Mouse (Mus musculus) ES-E14 (cell line): Measurements from ENCODE around the gene Borcs7. TPM values are rescaled to one million over a fixed set of nuclear protein-coding genes. Genes with fewer than 3 reads are reported as not detected.
"Not testable (repeated sequence)": the region's sequence is repeated elsewhere in the genome, so short reads cannot be mapped to it uniquely, and the experiment has no call there.

Source experiments
- DNase-seq: peaks from one replicate; pipeline ENCODE4 v3.0.0-alpha.2; 2013; ENCODE audit warnings: low read depth, low spot score
- H3K27ac ChIP-seq: 2 replicates; pipeline ENCODE4 v1.5.1; 2012; ENCODE audit warnings: low read depth, mild to moderate bottlenecking, low read length, moderate library complexity, mixed read lengths; ENCODE audit not compliant: poor library complexity, insufficient read depth, severe bottlenecking
- H3K36me3 ChIP-seq: 2 replicates; pipeline ENCODE4 v1.6.1; 2012; ENCODE audit warnings: mild to moderate bottlenecking, low read length, moderate library complexity, mixed read lengths; ENCODE audit not compliant: control insufficient read depth, poor library complexity, insufficient read depth, severe bottlenecking
- H3K4me1 ChIP-seq, 2 experiments: fragments of 150-350 bp in 1 of 2; sonication (generic) in 1 of 2; 2 replicates each; pipeline ENCODE4 v1.6.1; 2012; ENCODE audit warnings: low read length in 2 of 2, mild to moderate bottlenecking in 1 of 2, mixed read lengths in 1 of 2; ENCODE audit not compliant: control insufficient read depth in 2 of 2, insufficient read depth in 2 of 2, poor library complexity in 1 of 2
- H3K4me3 ChIP-seq, 2 experiments: fragments of 150-350 bp in 1 of 2; sonication (generic) in 1 of 2; 2 replicates each; pipeline ENCODE4 v1.5.1; 2012; ENCODE audit warnings: low read length in 2 of 2, low read depth in 1 of 2, mild to moderate bottlenecking in 1 of 2, mixed read lengths in 1 of 2; ENCODE audit not compliant: insufficient read depth in 1 of 2, poor library complexity in 1 of 2, severe bottlenecking in 1 of 2
- H3K9ac ChIP-seq: 2 replicates; pipeline ENCODE4 v1.6.1; 2012; ENCODE audit warnings: low read depth, mild to moderate bottlenecking, low read length, mixed read lengths; ENCODE audit not compliant: poor library complexity, insufficient read depth, severe bottlenecking
- H3K9me3 ChIP-seq: fragments of 150-350 bp; sonication (generic); 2 replicates; pipeline ENCODE4 v1.6.1; 2012; ENCODE audit warnings: low read depth, mild to moderate bottlenecking, low read length; ENCODE audit not compliant: control insufficient read depth, insufficient read depth
- CHD2 ChIP-seq: IDR thresholded peaks from 2 replicates; pipeline ENCODE4 v1.6.1; 2014; ENCODE audit warnings: mild to moderate bottlenecking, low read depth, low read length, inconsistent platforms
- HCFC1 ChIP-seq: IDR thresholded peaks from 2 replicates; pipeline ENCODE4 v1.6.1; 2012; ENCODE audit warnings: low read length, inconsistent platforms, borderline replicate concordance; ENCODE audit not compliant: insufficient read depth
- MAFK ChIP-seq: IDR thresholded peaks from 2 replicates; pipeline ENCODE4 v1.6.1; 2014; ENCODE audit warnings: mild to moderate bottlenecking, low read depth, low read length, inconsistent platforms; ENCODE audit not compliant: insufficient read depth
- ZC3H11A ChIP-seq: IDR thresholded peaks from 2 replicates; pipeline ENCODE4 v1.6.1; 2012; ENCODE audit warnings: low read depth, mild to moderate bottlenecking, inconsistent platforms, low read length, borderline replicate concordance
- ZNF384 ChIP-seq: IDR thresholded peaks from 2 replicates; pipeline ENCODE4 v1.6.1; 2012; ENCODE audit warnings: low read depth, low read length, inconsistent platforms
- in situ Hi-C, 2 experiments: fragments of 600-800 bp; cut with MboI; formaldehyde crosslinking; loops; one replicate each; pipeline ENCODE4 v1.15.1; 2025; ENCODE audit warnings: low sequenced_read_pairs in 2 of 2, inconsistent platforms in 1 of 2; ENCODE audit not compliant: unreplicated experiment in 2 of 2
- total RNA-seq: library from RNA; depleted of rRNA; stranded (reverse); fragments of 300-350 nt; gene quantifications from 2 replicates; pipeline ENCODE4 v1.2.3, GENCODE M21; 2012

Gene Borcs7
- total RNA-seq, 1 experiment, result 2.1 TPM

GRCm38 (mm10) chr19:46727945-46728540 is 38.3 kb downstream of the Borcs7 start:
- H3K9ac ChIP-seq, result no peak overlapping the region
- no peaks in the 10 kb centered on the region for H3K9me3 ChIP-seq
- no peak overlapping the region for H3K4me3 ChIP-seq
- in situ Hi-C loops, result no loop called here
- no peaks in the 10 kb centered on the region for H3K4me1 ChIP-seq
- H3K27ac ChIP-seq, result no peak overlapping the region
- no peak for DNase-seq
- 0 out of 2 replicates have a peak, but pooled peaks cover 2% of the 10 kb centered on the region for H3K36me3 ChIP-seq
- TF ChIP-seq CHD2 (no peak), HCFC1 (no peak), MAFK (no peak), ZNF384 (no peak), ZC3H11A (no peak)

- 0 out of 2 replicates have a peak, but pooled peaks cover 2% of the 10 kb centered on the region for H3K36me3 ChIP-seq
- in situ Hi-C loops, result no loop called here
Observed at GRCm38 (mm10) chr19:46728909-46729308, 39.2 kb downstream of the Borcs7 start.

GRCm38 (mm10) chr19:46731351-46731750 is 41.6 kb downstream of the Borcs7 start:
- in situ Hi-C loops, result loop anchor here in 1 of 2 experiments (5.0 kb wide), 1 partner anchor 54 kb away; no protein-coding TSS in a partner anchor
- no peak overlapping the region for H3K9ac ChIP-seq
- 0 out of 2 replicates have a peak, but pooled peaks cover 2% of the 10 kb centered on the region for H3K36me3 ChIP-seq
- no peak overlapping the region for H3K4me3 ChIP-seq
- TF ChIP-seq ZNF384 (no peak), ZC3H11A (no peak)
- no peak for DNase-seq
- H3K27ac ChIP-seq, result no peak overlapping the region
- no peaks in the 10 kb centered on the region for H3K4me1 ChIP-seq
- H3K9me3 ChIP-seq, result no peaks in the 10 kb centered on the region

More at GRCm38 (mm10) chr19:46728909-46729308, 39.2 kb downstream of the Borcs7 start:
- no peaks in the 10 kb centered on the region for H3K9me3 ChIP-seq
- H3K9ac ChIP-seq, result no peak overlapping the region
- no peaks in the 10 kb centered on the region for H3K4me1 ChIP-seq
- no peak for DNase-seq
- H3K27ac ChIP-seq, result no peak overlapping the region
- TF ChIP-seq CHD2 (no peak), ZC3H11A (no peak), HCFC1 (no peak), MAFK (no peak), ZNF384 (no peak)
- no peak overlapping the region for H3K4me3 ChIP-seq

- H3K36me3 ChIP-seq, H3K27ac ChIP-seq, H3K9ac ChIP-seq, H3K4me3 ChIP-seq, DNase-seq, H3K9me3 ChIP-seq, H3K4me1 ChIP-seq: not testable (repeated sequence)
- in situ Hi-C loops, result loop anchor here in 1 of 2 experiments (5.0 kb wide), 1 partner anchor 55 kb away; no protein-coding TSS in a partner anchor
Observed at GRCm38 (mm10) chr19:46732673-46733072, 43.0 kb downstream of the Borcs7 start.

GRCm38 (mm10) chr19:46733626-46734025 is 43.9 kb downstream of the Borcs7 start:
- H3K4me3 ChIP-seq, result no peak overlapping the region
- H3K27ac ChIP-seq, result no peak overlapping the region
- DNase-seq, result no peak
- no peaks in the 10 kb centered on the region for H3K4me1 ChIP-seq
- no peaks in the 10 kb centered on the region for H3K9me3 ChIP-seq
- TF ChIP-seq ZC3H11A (no peak), CHD2 (no peak), MAFK (no peak), HCFC1 (no peak), ZNF384 (no peak)
- H3K9ac ChIP-seq, result no peak overlapping the region
- in situ Hi-C loops, result loop anchor here in 1 of 2 experiments (5.0 kb wide), 1 partner anchor 56 kb away; no protein-coding TSS in a partner anchor
- peaks cover 4% of the 10 kb centered on the region; the same call in 1 of the 2 replicates for H3K36me3 ChIP-seq
